Mouse (Mus musculus) olfactory bulb, adult 2 months (tissue): Measurements from ENCODE around the gene Sypl.

Source experiments
- CTCF ChIP-seq: fragments of 200-500 bp; IDR thresholded peaks from 2 replicates; pipeline ENCODE4 v1.5.1; 2012; ENCODE audit warnings: low read depth, mild to moderate bottlenecking, low read length, moderate library complexity; ENCODE audit not compliant: insufficient read depth
- POLR2A ChIP-seq: fragments of 200-500 bp; IDR thresholded peaks from 2 replicates; pipeline ENCODE4 v1.6.1; 2012; ENCODE audit warnings: mild to moderate bottlenecking, low read depth, low read length, moderate library complexity; ENCODE audit not compliant: insufficient read depth

DNA sequence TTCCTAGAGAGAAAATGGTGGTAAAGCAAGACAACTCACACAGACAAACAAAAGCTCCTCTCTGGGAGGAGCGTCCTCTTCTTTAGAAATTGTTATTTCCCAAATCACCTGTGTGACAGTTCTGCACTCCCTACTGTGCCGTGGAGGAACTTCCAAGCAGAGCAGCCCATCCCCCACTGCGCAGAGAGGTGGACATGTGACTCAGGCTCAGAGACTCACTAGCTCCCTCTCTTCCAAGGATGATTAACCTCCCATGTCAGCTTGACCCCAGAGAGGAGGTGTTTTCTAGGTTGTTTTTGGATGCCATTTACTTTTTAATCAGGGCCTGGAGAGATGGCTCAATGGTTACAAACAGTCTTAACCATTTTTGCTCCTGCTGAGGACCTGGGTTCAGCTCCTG is 29.4 kb upstream of the Sypl start:
- TF ChIP-seq CTCF: no peak
- no peak for TF ChIP-seq POLR2A
